ENCODE assay signal across 16 mouse cellular contexts in the genomic region with DNA sequence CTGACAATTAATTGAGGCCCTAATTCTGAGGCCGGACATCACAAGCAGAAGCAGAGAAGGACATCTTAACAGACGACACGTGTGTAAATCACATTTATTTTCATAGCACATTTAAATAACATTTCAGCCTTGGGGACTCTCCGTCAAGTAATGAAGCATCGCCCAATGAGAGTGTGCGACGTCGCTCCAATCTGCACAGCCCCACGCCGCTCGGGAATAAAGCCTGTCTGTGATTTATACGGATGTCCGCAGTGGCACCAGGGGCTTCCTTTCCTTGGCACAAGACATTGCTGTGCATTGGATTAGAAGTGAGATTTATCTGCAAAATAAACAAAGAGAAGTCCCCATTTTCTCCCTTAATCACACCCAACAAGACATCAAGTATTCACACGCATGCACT.
"Had no signal": no experiment of that assay in that cellular context is flagged by ENCODE, and none has a peak within 500 bp of the region (broad histone marks: within the 10 kb centered on the region; RNA-seq: fewer than 3 reads in every experiment).

No protein-coding gene starts in this region.

- H3K9me3 ChIP-seq: midbrain, embryonic 10.5 days; midbrain, embryonic 12.5 days; neural tube, embryonic 12.5 days; stomach, embryonic 15.5 days had no signal

- H3K4me1 ChIP-seq: midbrain, embryonic 10.5 days; midbrain, embryonic 12.5 days; stomach, embryonic 15.5 days had no signal

- H3K36me3 ChIP-seq: midbrain, embryonic 10.5 days; midbrain, embryonic 12.5 days; neural tube, embryonic 12.5 days; stomach, embryonic 15.5 days had no signal

- H3K27ac ChIP-seq: liver, embryonic 14.5 days; midbrain, embryonic 10.5 days; midbrain, embryonic 12.5 days; neural tube, embryonic 12.5 days; stomach, embryonic 15.5 days had no signal

- DNase-seq: lung, adult 18-20 months; lung, embryonic 14.5 days; lung, postnatal 10 days; lung, postnatal 4 days; midbrain, embryonic 14.5 days; right cerebral cortex, postnatal 14 days; thymus, adult 18-20 months; thymus, postnatal 14 days; thymus, postnatal 36 days had no signal

- H3K27me3 ChIP-seq: neural tube, embryonic 12.5 days; stomach, embryonic 15.5 days had no signal

- ATAC-seq: midbrain, embryonic 16.5 days had no signal

- H3K4me2 ChIP-seq: lung, embryonic 14.5 days; midbrain, embryonic 12.5 days; neural tube, embryonic 12.5 days; stomach, embryonic 15.5 days had no signal

- H3K4me3 ChIP-seq: midbrain, embryonic 10.5 days; midbrain, embryonic 12.5 days; myocyte; neural tube, embryonic 12.5 days; stomach, embryonic 15.5 days had no signal

- H3K9ac ChIP-seq: liver, embryonic 14.5 days; lung, embryonic 14.5 days; midbrain, embryonic 12.5 days; neural tube, embryonic 12.5 days; stomach, embryonic 15.5 days had no signal
